Mouse (Mus musculus) neutrophil, adult 5-6 weeks (primary cell): ENCODE data around the gene Cps1. TPM values are rescaled to one million over a fixed set of nuclear protein-coding genes. Genes with fewer than 3 reads are reported as not detected.

Experiments used
- ATAC-seq: fragments of 151-379, 151-347 bp; 2 replicates; pipeline ENCODE4 v1.8.0; 2017; ENCODE audit warnings: mild to moderate bottlenecking, moderate TSS enrichment; ENCODE audit not compliant: insufficient number of reproducible peaks, poor library complexity, low FRiP score, severe bottlenecking; ENCODE audit errors: extremely low read depth
- total RNA-seq: library from RNA; stranded (forward); fragments of 200-1000 nt; gene quantifications from 2 replicates; pipeline ENCODE4 v1.2.3, GENCODE M21; 2017

Cps1 gene
- not detected in 2 replicates for total RNA-seq

DNA sequence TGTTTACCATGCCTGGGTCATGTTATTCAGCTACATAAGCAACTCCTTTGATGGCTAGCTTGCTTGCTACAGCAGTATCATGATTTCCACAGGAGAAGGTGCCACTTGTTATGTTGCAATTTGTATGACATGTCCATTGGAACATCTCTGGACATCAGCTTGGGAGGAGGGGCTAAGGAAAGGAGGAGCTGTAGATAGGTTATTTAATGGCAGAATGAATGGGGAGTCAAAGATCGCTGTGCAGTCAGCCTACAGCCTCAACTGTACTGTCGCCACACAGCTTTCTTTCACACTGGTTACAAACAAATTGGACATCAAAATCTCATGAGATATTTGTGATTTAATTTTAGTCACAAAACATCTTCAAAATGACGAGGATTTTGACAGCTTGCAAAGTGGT, at the start of gene Cps1:
Cps1 (plus strand) TSS at position 230 of the 400 bp plus-strand sequence.
- ATAC-seq: no peak

- ATAC-seq: no peak
Observed at GRCm38 (mm10) chr1:67077739-67078138, 45.1 kb upstream of the Cps1 start.

- no peak for ATAC-seq
Observed at GRCm38 (mm10) chr1:67078666-67079065, 44.2 kb upstream of the Cps1 start.

DNA sequence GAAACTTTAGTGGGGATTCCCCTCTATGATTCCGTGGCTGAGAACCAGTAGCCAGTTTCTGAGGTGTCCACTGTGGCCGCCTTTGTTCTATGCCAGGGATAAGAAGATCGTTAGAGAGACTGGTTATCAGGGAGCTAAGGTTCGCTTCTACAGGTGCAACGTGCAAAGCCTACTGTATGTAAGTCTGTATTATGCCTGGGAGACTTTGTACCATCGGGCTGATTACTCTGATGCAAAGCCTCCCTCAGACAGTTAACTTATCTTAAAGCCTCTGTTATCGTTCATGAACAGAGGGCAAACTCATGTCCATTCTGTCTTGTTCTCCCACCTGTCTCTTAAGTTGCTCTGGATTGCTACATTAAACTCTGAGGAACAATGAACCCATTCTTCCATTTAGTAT, 43.7 kb upstream of the Cps1 start:
- ATAC-seq: no peak

DNA sequence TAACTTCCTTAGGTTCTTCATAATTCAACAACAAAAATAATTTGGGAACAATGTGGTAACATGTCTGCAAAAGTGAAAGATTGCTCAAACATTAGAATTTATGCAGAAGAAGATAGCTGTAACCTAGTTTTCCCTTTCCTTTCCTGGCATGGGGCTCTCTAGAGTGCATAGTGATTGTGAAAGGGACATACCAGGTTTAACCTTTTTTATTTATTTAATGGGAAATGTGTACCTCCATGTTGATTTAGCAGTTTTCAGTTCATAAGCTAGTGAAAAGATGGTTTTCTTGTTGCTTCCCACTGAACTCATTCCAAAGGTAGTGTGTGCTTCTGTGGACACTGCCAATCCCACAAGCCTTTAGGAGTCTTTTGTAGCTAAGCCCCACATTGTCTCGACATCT, 30.4 kb upstream of the Cps1 start:
- ATAC-seq: no peak

- no peak for ATAC-seq
Observed at GRCm38 (mm10) chr1:67099215-67099614, 23.6 kb upstream of the Cps1 start.

- ATAC-seq: no peak
Observed at GRCm38 (mm10) chr1:67103476-67104248, 19.2 kb upstream of the Cps1 start.

- no peak for ATAC-seq
Observed at GRCm38 (mm10) chr1:67111621-67112298, 11.1 kb upstream of the Cps1 start.

DNA sequence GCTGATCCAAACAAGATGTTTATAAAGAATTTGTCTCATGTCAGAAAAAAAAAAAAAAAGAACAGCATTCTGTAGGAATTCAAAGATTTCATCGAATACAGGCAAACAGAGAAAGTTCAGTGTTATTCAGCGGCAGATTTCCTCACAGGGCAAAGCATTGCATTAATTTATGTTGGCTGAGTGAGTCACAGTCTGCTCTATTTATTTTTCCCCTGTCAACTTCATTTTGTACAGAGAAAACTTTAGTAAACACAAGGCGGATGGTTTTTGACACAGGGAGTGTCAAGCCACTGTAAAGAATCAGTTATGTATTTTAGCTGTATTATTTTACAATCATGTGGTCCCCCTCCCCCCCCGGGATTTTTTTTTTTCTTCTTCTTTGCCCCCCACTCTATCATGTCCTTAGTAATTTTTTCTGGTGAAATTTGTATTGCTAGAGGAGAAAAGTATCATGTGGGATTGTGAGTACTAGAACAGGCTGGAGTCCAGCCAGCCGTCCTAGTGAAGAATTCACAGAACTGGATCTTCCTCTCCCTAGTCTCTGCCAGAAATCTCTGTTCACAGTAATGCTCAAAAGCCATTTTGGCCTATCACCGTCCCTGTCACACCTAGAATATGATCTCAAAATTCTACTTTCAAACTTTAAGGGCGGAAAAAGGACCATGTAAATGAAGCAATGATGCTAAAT, 9.3 kb upstream of the Cps1 start:
- no peak for ATAC-seq

DNA sequence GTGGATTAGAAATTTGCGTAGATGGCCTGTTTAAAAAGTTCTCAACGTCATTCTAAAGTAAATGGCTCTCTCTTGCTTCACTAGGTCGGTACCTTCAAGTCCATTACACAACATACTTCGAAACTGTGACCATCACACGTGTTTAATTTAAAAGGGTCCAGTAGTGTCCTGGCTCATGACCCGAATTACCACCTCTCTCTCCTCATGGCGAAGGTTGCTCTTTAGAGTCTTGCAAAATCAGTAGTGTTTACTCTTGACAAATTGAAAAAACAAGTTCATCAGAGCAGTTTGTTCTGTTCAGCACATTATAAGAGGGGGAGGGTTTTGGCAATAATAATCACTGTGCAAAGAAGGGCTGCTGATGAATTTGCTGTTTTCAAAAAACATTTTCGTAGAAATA, 6.3 kb upstream of the Cps1 start:
- no peak for ATAC-seq

- ATAC-seq: no peak
Observed at GRCm38 (mm10) chr1:67117778-67118177, 5.0 kb upstream of the Cps1 start.

- no peak for ATAC-seq
Observed at GRCm38 (mm10) chr1:67125433-67125832, 2.6 kb downstream of the Cps1 start.

- ATAC-seq: no peak
Observed at GRCm38 (mm10) chr1:67143939-67144338, 21.1 kb downstream of the Cps1 start.

DNA sequence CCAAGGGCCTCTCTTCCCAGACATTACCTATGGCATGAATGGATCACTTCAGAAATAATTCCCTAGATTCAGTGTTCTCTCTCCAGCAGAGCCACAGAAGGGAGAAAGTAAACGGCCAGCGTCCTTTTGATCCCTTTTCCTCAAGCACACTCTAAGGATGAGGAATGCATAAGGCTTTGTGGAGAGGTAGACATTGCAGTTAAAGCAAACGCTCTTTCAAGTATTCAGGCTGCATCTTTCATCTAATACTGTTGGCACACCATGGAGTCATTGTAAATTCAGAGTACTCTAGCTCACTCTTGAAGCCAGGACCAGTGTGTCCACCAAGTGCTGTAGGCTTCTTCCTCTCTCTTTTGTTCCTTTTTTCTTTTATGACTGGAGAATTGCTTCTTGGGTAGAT, 28.4 kb downstream of the Cps1 start:
- ATAC-seq: no peak

GRCm38 (mm10) chr1:67167283-67167682, 44.5 kb downstream of the Cps1 start:
- ATAC-seq: no peak

DNA sequence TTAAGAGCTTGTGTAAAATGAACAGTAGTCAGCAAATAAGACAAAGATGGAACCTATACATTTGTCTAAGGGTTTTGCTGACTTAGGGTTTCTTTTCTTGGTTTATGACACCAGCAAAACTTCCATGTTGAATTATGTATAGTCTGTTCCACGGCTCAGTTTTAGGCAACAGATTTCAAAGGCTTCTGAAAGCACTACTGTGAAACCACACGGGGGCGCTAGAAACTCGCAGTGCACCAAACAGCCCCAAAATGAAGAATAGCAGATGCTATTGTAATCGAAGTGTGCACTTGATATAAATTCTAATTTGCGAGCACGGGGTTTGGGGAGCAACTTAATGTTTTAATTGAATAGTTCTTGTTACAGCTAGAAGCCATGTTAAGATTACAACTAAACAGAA, 58.3 kb downstream of the Cps1 start:
- ATAC-seq: no peak

DNA sequence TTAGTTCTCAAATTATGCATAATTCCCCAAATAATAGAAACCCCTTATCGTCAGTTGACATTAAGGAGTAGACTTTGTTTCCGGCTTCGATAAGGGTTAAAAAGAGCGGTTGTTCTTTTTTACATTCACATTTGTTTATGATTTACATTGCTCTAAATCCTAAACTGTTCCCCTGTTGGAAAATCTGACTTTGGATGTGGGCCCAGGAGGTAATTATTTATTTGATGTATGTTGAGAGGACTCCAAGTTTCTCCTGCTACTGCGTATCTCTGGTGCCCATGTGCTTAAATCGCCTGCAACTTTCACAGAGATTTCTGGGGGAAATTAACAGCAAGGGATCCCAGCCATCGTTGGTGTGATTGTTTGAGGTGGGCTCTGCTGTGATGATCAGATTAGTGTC, 59.4 kb downstream of the Cps1 start:
- no peak for ATAC-seq

DNA sequence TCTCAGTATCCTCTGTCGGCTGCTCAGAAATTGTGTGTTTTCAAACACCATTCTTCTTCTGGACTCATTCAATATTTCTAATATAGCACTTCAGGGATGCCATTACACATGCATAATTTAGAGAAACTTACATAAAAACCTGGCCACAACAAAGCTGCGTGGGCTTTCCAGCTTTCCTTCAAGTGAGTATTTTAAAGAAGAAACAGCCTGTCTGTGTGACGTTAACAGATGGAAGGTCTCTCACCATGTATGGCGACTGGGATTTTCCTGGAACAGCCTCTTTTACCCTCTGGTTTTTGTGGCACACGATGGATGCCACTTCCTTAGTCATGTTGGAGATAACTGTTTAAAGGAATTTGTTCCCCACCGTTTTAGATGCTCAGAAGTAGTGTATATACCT, 60.7 kb downstream of the Cps1 start:
- ATAC-seq: no peak

DNA sequence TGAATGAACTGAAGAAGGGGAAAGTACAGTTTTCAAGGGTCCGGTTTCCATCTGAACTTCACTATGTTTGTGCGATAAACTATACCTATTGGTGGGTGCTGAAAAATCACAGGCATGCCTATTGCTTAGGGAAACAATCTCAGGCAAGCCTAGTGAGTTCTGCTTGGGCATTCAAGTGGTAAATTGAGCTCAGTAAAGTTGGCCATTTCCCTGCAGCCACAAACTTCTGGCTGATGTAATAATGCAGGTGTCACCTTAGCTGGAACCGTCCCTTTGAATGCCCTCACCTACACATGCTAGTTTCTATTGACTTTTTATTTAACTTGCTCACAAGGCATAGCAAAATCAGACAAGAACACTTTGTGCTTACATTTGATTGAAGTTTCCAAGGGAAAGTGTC, 61.3 kb downstream of the Cps1 start:
- no peak for ATAC-seq

GRCm38 (mm10) chr1:67197335-67197734, 74.5 kb downstream of the Cps1 start:
- ATAC-seq: no peak
